Mouse (Mus musculus) retina, postnatal 1 day (tissue): ENCODE data around the gene Olfr1442.
"Not testable (repeated sequence)": the region's sequence is repeated elsewhere in the genome, so short reads cannot be mapped to it uniquely, and the experiment has no call there.

Experiments used
- DNase-seq: peaks from one replicate; pipeline ENCODE4 v3.0.0-alpha.2; 2012

Gene Olfr1442

GRCm38 (mm10) chr19:12670139-12670538, at the start of gene Olfr1442:
Gene Olfr1442 (plus strand): TSS chr19:12670439.
- no peak for DNase-seq

- DNase-seq: no peak
These were observed 37.1 kb upstream of the Olfr1442 start, which contains the start of gene Glyat for GRCm38 (mm10) chr19:12633176-12633575. Gene Glyat (plus strand): TSS chr19:12633308.

GRCm38 (mm10) chr19:12634259-12634658, 36.0 kb upstream of the Olfr1442 start:
- no peak for DNase-seq

GRCm38 (mm10) chr19:12634963-12635362, 35.3 kb upstream of the Olfr1442 start:
- DNase-seq: no peak

- no peak for DNase-seq
These were observed 33.4 kb upstream of the Olfr1442 start for GRCm38 (mm10) chr19:12636863-12637262.

- DNase-seq: no peak
These were observed 32.2 kb upstream of the Olfr1442 start for GRCm38 (mm10) chr19:12638049-12638448.

- no peak for DNase-seq
These were observed 20.7 kb upstream of the Olfr1442 start for GRCm38 (mm10) chr19:12649511-12649910.

- DNase-seq: no peak
These were observed 4.1 kb upstream of the Olfr1442 start for GRCm38 (mm10) chr19:12666156-12666555.

- not testable (repeated sequence) for DNase-seq
These were observed 1.6 kb upstream of the Olfr1442 start for GRCm38 (mm10) chr19:12668601-12669000.

GRCm38 (mm10) chr19:12671051-12671450, 812 bp downstream of the Olfr1442 start:
- DNase-seq: no peak

- DNase-seq: no peak
These were observed 7.6 kb downstream of the Olfr1442 start, which contains the start of gene Olfr1443 for GRCm38 (mm10) chr19:12677812-12678211. Gene Olfr1443 (plus strand): TSS chr19:12678112.

GRCm38 (mm10) chr19:12684638-12685037, 14.4 kb downstream of the Olfr1442 start:
- no peak for DNase-seq

GRCm38 (mm10) chr19:12685231-12685630, 15.0 kb downstream of the Olfr1442 start:
- no peak for DNase-seq

- DNase-seq: no peak
These were observed 25.4 kb downstream of the Olfr1442 start, which contains the start of gene Keg1 for GRCm38 (mm10) chr19:12695590-12695989. Gene Keg1 (plus strand): TSS chr19:12695786.

- DNase-seq: no peak
These were observed 26.0 kb downstream of the Olfr1442 start for GRCm38 (mm10) chr19:12696221-12696620.

- no peak for DNase-seq
These were observed 38.2 kb downstream of the Olfr1442 start for GRCm38 (mm10) chr19:12708458-12708857.

GRCm38 (mm10) chr19:12708986-12709385, 38.7 kb downstream of the Olfr1442 start:
- DNase-seq: no peak

- no peak for DNase-seq
These were observed 49.0 kb downstream of the Olfr1442 start for GRCm38 (mm10) chr19:12719189-12719588.

- no peak for DNase-seq
These were observed 50.2 kb downstream of the Olfr1442 start for GRCm38 (mm10) chr19:12720463-12720862.

GRCm38 (mm10) chr19:12720919-12721318, 50.7 kb downstream of the Olfr1442 start:
- not testable (repeated sequence) for DNase-seq

GRCm38 (mm10) chr19:12721596-12721995, 51.4 kb downstream of the Olfr1442 start:
- not testable (repeated sequence) for DNase-seq

GRCm38 (mm10) chr19:12722308-12722707, 52.1 kb downstream of the Olfr1442 start:
- DNase-seq: peak; percentile 4

- DNase-seq: no peak
These were observed 55.6 kb downstream of the Olfr1442 start for GRCm38 (mm10) chr19:12725851-12726250.
